Mouse (Mus musculus): ENCODE data around the gene Prrx2.

Gene Prrx2

GRCm38 (mm10) chr2:30823385-30824153 is 11.2 kb upstream of the Prrx2 start:
- DNase-seq (ENCODE audit: low read depth, low spot score) = no peak

GRCm38 (mm10) chr2:30826825-30827748 is 7.7 kb upstream of the Prrx2 start:
- peak; percentile 76 for DNase-seq (ENCODE audit: low read depth, low spot score)

- DNase-seq (ENCODE audit: low read depth, low spot score) = peak; percentile 90
Observed at GRCm38 (mm10) chr2:30827749-30828475, 6.9 kb upstream of the Prrx2 start.

GRCm38 (mm10) chr2:30829315-30829714 is 5.5 kb upstream of the Prrx2 start:
- peak; percentile 64 for DNase-seq (ENCODE audit: low read depth, low spot score)

- no peak for DNase-seq (ENCODE audit: low read depth, low spot score)
Observed at GRCm38 (mm10) chr2:30830283-30830795, 4.4 kb upstream of the Prrx2 start, which contains the start of gene Asb6. TSS of gene Asb6 (minus strand) at chr2:30830333.

- DNase-seq (ENCODE audit: low read depth, low spot score) = no peak
Observed at GRCm38 (mm10) chr2:30833644-30834043, 1.1 kb upstream of the Prrx2 start.

GRCm38 (mm10) chr2:30836238-30836990 is 1.6 kb downstream of the Prrx2 start:
- no peak for DNase-seq (ENCODE audit: low read depth, low spot score)

GRCm38 (mm10) chr2:30842615-30843014 is 7.8 kb downstream of the Prrx2 start:
- no peak for DNase-seq (ENCODE audit: low read depth, low spot score)

GRCm38 (mm10) chr2:30845152-30846070 is 10.6 kb downstream of the Prrx2 start:
- no peak for DNase-seq (ENCODE audit: low read depth, low spot score)

- no peak for DNase-seq (ENCODE audit: low read depth, low spot score)
Observed at GRCm38 (mm10) chr2:30846236-30846635, 11.5 kb downstream of the Prrx2 start.

- DNase-seq (ENCODE audit: low read depth, low spot score) = no peak
Observed at GRCm38 (mm10) chr2:30846723-30847122, 12.0 kb downstream of the Prrx2 start.

- no peak for DNase-seq (ENCODE audit: low read depth, low spot score)
Observed at GRCm38 (mm10) chr2:30848184-30848583, 13.4 kb downstream of the Prrx2 start.

- no peak for DNase-seq (ENCODE audit: low read depth, low spot score)
Observed at GRCm38 (mm10) chr2:30850581-30850980, 15.8 kb downstream of the Prrx2 start.

GRCm38 (mm10) chr2:30852771-30853313 is 18.1 kb downstream of the Prrx2 start:
- no peak for DNase-seq (ENCODE audit: low read depth, low spot score)

- DNase-seq (ENCODE audit: low read depth, low spot score) = no peak
Observed at GRCm38 (mm10) chr2:30857076-30857475, 22.3 kb downstream of the Prrx2 start.

GRCm38 (mm10) chr2:30859782-30860181 is 25.0 kb downstream of the Prrx2 start:
- no peak for DNase-seq (ENCODE audit: low read depth, low spot score)

- DNase-seq (ENCODE audit: low read depth, low spot score) = no peak
Observed at GRCm38 (mm10) chr2:30862081-30862480, 27.3 kb downstream of the Prrx2 start.

GRCm38 (mm10) chr2:30863574-30863973 is 28.8 kb downstream of the Prrx2 start:
- no peak for DNase-seq (ENCODE audit: low read depth, low spot score)

- no peak for DNase-seq (ENCODE audit: low read depth, low spot score)
Observed at GRCm38 (mm10) chr2:30864968-30865381, 30.2 kb downstream of the Prrx2 start.

All from c-Kit-negative CD71-positive TER-119-positive erythroid progenitor cells, embryonic 14.5 days (primary cell).